Mouse (Mus musculus): ENCODE results near the gene Slc9b2. TPM values are rescaled to one million over a fixed set of nuclear protein-coding genes. Genes with fewer than 3 reads are reported as not detected.

Gene Slc9b2
- polyA plus RNA-seq, 1 experiment from 2014 or later, result 4.6 TPM

DNA sequence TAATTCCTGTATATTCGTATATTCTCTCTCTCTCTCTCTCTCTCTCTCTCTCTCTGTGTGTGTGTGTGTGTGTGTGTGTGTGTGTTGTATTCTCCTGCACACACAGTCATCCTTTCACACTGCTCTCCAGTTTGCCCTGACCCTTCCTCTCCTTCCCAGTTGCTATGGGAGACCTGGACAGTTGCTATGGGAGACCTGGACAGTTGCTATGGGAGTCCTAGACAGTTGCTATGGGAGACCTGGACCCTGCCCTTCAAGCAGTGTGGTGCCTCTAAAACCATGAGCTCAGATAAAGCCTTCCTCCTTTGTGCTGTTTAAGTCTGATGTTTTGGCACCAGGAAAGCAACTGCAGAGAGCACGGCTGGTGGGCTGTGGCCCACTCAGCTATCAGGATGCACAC lies 6.2 kb downstream of the Slc9b2 start:
- Histone ChIP-seq H3K9me3 (no peaks in the 10 kb centered on the region), H3K9ac (no peak overlapping the region), H3K4me2 (no peak overlapping the region), H3K4me3 (no peak overlapping the region), H3K27me3 (peaks cover 6% of the 10 kb centered on the region; the same call in 1 of the 2 replicates), H3K36me3 (no peaks in the 10 kb centered on the region), H3K4me1 (peaks cover 12% of the 10 kb centered on the region), H3K27ac (no peak overlapping the region)
- ATAC-seq (ENCODE audit: insufficient number of reproducible peaks, insufficient read depth, low FRiP score, low TSS enrichment, low read depth), result no peak
- WGBS, result 85% methylated on average over 2 of the region's 2 CpGs

DNA sequence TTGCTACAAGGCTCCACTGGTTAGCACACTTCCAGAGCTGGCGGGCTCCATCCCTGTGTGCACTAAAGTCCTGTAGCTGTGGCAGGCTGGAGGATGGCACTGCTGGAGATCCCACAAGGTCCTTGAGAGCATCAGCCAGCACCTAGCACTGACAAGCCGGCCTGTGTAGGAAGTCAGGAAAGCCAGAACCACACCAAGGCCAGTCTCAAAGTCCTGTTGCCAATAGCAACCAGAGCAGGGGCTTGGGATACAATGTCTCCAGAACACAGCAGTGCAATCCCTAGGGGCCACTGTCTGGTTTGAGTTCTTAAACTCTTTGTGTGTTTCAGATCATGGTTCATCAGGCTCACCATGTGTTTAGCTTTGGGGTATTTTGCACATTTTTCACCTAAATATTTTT lies 7.3 kb downstream of the Slc9b2 start:
- H3K27me3 ChIP-seq, result peaks cover 6% of the 10 kb centered on the region; the same call in 1 of the 2 replicates
- H3K4me1 ChIP-seq, result peaks cover 12% of the 10 kb centered on the region
- H3K36me3 ChIP-seq, result no peaks in the 10 kb centered on the region
- no peak overlapping the region for H3K4me2 ChIP-seq
- no peak overlapping the region for H3K27ac ChIP-seq
- WGBS, result 39% methylated on average over 2 of the region's 2 CpGs
- ATAC-seq (ENCODE audit: insufficient number of reproducible peaks, insufficient read depth, low FRiP score, low TSS enrichment, low read depth), result no peak
- H3K9me3 ChIP-seq, result no peaks in the 10 kb centered on the region
- H3K9ac ChIP-seq, result no peak overlapping the region
- H3K4me3 ChIP-seq, result no peak overlapping the region

DNA sequence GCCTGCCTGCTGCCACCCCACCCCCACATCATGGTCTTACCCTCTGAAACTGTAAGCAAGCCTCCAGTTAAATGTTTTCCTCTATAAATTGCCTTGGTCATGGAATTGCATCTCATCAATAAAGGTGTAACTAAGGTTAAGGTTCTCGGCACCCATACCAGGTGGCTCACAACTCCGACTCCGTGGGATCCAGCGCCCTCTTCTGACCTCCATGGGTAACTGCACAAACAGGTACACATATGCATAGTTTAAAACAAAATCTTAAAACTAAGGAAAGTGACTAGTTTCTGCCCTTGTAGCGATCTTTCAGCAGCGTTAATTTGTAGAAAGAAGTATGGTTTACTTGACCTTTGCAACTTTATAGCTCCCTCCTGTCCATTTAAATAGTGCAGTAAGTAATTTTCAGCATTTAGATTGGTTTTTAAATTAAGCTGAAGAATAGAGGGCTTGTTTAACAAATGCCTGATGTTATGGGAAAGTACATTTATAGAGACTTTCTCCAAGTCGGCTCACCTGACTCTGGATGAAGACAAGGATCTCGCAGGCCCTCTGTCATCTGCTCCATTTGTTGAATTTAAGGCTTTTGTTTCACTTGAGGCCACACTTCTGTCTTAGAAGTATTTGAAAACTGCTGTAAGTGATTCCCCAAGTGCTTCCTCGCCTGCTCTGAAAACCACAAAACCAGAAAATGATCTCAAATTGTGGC lies 8.4 kb downstream of the Slc9b2 start:
- H3K9ac ChIP-seq, result no peak overlapping the region
- H3K36me3 ChIP-seq, result no peaks in the 10 kb centered on the region
- H3K9me3 ChIP-seq, result no peaks in the 10 kb centered on the region
- H3K4me2 ChIP-seq, result no peak overlapping the region
- H3K27ac ChIP-seq, result no peak overlapping the region
- ATAC-seq (ENCODE audit: insufficient number of reproducible peaks, insufficient read depth, low FRiP score, low TSS enrichment, low read depth), result no peak
- peaks cover 10% of the 10 kb centered on the region; the same call in 1 of the 2 replicates for H3K27me3 ChIP-seq
- 73% methylated on average over 9 of the region's 9 CpGs for WGBS
- H3K4me1 ChIP-seq, result peaks cover 12% of the 10 kb centered on the region
- H3K4me3 ChIP-seq, result no peak overlapping the region

DNA sequence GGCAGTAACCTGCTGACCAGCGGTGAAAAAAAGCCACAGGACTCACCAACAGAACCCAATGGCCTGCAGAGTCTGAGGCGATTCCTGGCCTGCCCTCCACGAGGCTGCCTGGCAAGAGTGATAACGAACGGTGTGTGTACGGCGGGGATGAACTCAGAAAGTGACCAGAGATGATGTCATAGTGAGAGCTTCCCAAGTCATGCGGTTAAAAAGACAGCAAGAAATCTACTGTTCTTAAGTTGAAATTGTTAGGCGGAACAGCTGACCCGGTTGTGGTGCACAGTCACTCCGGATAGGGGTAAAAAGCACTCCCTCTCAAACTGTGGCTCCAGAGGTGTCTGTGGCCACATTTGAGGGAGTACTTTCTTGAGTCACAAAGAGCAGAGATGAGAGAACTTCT lies 10.8 kb downstream of the Slc9b2 start:
- Histone ChIP-seq H3K4me3 (no peak overlapping the region), H3K9ac (no peak overlapping the region), H3K27me3 (peaks cover 10% of the 10 kb centered on the region; the same call in 1 of the 2 replicates), H3K27ac (no peak overlapping the region), H3K36me3 (no peaks in the 10 kb centered on the region), H3K4me1 (peaks cover 12% of the 10 kb centered on the region), H3K9me3 (no peaks in the 10 kb centered on the region), H3K4me2 (no peak overlapping the region)
- no peak for ATAC-seq (ENCODE audit: insufficient number of reproducible peaks, insufficient read depth, low FRiP score, low TSS enrichment, low read depth)
- WGBS, result 89% methylated on average over 11 of the region's 11 CpGs

DNA sequence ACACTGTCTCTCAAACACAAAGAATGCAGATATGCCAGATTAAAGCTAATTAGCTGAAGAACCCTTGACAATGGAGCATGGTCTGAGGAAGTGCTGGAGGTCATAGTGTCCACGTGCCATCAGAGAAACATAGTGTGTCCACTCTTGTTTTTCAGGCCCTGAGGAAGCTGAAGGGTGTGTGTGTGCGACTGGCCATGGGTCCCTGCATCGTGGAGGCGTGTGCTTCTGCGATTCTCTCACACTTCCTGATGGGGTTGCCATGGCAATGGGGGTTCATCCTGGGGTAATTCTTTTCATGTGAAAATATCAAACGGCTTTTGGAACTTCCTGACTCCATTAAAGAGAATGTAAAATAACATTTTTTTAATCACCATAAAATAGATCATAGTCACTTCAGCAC lies 16.9 kb downstream of the Slc9b2 start:
- 60% methylated on average over 6 of the region's 6 CpGs for WGBS
- ATAC-seq (ENCODE audit: insufficient number of reproducible peaks, insufficient read depth, low FRiP score, low TSS enrichment, low read depth), result no peak
- Histone ChIP-seq H3K4me3 (no peak overlapping the region), H3K9ac (no peak overlapping the region), H3K36me3 (no peaks in the 10 kb centered on the region), H3K4me2 (no peak overlapping the region), H3K9me3 (no peaks in the 10 kb centered on the region), H3K27me3 (peaks cover 9% of the 10 kb centered on the region; the same call in 1 of the 2 replicates), H3K4me1 (peaks cover 6% of the 10 kb centered on the region; the same call in 1 of the 2 replicates), H3K27ac (no peak overlapping the region)

DNA sequence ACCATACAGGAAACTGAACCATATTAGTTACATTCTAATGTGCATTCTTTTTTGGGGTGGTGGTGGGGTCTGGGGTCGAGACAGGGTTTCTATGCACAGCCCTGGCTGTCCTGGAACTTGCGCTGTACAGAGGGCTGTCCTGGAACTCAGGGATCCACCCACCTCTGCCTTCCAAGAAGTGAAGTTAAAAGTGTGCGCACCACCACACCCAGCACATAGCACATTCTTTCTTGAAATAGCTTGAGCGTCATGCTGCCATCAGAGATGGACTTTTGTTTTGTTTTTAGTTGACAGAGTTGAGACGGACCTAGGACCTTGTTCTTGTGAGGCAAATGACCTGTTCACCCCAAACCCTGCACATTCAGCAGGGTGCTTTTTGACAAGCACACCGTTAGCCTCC lies 19.7 kb downstream of the Slc9b2 start:
- Histone ChIP-seq H3K9me3 (no peaks in the 10 kb centered on the region), H3K27ac (no peak overlapping the region), H3K4me1 (peaks cover 6% of the 10 kb centered on the region; the same call in 1 of the 2 replicates), H3K9ac (no peak overlapping the region), H3K4me3 (no peak overlapping the region), H3K4me2 (no peak overlapping the region), H3K27me3 (peaks cover 5% of the 10 kb centered on the region; the same call in 1 of the 2 replicates), H3K36me3 (no peaks in the 10 kb centered on the region)
- no peak for ATAC-seq (ENCODE audit: insufficient number of reproducible peaks, insufficient read depth, low FRiP score, low TSS enrichment, low read depth)
- 60% methylated on average over 6 of the region's 6 CpGs for WGBS

DNA sequence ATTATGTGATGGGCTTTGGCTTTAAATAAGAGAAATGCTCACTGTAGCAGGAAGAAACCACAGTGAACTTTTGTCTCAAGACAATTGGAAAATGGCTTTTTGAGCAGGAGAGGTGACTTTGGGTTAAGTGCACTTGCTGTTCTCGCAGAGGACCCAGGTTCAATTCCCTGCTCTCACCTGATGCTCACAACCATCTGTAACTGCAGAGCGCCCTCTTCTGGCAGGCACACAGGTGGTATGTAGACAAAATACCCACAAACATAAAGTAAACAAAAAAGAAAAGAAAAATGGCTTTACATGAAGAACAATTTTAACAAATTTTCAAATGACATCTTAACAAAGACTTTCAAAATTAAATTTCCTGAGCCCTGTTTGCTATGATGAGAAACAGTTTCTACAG lies 20.1 kb downstream of the Slc9b2 start:
- Histone ChIP-seq H3K4me1 (peaks cover 6% of the 10 kb centered on the region; the same call in 1 of the 2 replicates), H3K4me3 (no peak overlapping the region), H3K4me2 (no peak overlapping the region), H3K27ac (no peak overlapping the region), H3K9me3 (no peaks in the 10 kb centered on the region), H3K9ac (no peak overlapping the region), H3K27me3 (peaks cover 5% of the 10 kb centered on the region; the same call in 1 of the 2 replicates), H3K36me3 (no peaks in the 10 kb centered on the region)
- WGBS, result 51% methylated on average over 2 of the region's 2 CpGs
- no peak for ATAC-seq (ENCODE audit: insufficient number of reproducible peaks, insufficient read depth, low FRiP score, low TSS enrichment, low read depth)

DNA sequence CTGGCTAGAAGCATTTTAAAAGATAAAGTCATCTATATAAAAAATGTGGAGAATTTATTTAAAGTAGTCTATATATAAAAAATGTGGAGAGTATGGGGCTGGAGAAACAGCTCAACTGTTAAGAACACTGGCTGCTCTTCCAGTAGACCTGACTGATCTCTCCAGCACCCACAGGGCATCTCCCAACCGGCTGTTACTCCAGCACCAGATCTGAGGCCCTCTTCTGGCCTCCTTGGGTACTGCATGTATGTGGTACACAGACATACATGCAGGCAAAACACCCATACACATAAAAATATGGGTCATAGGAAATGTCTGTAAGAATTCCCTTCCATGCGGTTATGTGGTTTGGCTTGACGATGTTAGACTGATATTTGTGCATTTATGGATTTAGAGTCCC lies 21.1 kb downstream of the Slc9b2 start:
- 45% methylated on average over 3 of the region's 3 CpGs for WGBS
- no peak overlapping the region for H3K4me2 ChIP-seq
- no peak for ATAC-seq (ENCODE audit: insufficient number of reproducible peaks, insufficient read depth, low FRiP score, low TSS enrichment, low read depth)
- H3K9me3 ChIP-seq, result no peaks in the 10 kb centered on the region
- peaks cover 5% of the 10 kb centered on the region; the same call in 1 of the 2 replicates for H3K27me3 ChIP-seq
- peaks cover 6% of the 10 kb centered on the region; the same call in 1 of the 2 replicates for H3K4me1 ChIP-seq
- no peak overlapping the region for H3K9ac ChIP-seq
- H3K4me3 ChIP-seq, result no peak overlapping the region
- no peak overlapping the region for H3K27ac ChIP-seq
- no peaks in the 10 kb centered on the region for H3K36me3 ChIP-seq

DNA sequence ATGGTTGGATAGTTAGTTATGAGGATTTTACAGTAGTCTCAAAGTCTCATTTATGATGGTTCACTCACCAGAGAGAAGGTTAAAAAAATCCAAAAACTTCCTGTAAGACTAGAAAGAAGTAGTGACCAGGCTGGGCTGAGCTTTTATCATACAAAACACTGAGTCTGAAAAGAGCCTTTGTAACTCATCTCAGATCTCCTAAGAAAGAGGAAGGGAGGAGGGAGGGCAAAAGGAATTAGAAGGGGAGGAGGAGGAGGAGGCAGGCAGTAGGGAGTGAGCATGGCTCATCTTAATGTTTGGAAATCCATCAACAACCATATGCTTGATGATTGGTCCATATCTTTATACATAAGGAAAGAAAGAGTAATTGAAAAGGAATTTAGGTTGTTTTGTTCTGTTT lies 25.2 kb downstream of the Slc9b2 start:
- no peak overlapping the region for H3K9ac ChIP-seq
- no peak for ATAC-seq (ENCODE audit: insufficient number of reproducible peaks, insufficient read depth, low FRiP score, low TSS enrichment, low read depth)
- H3K27ac ChIP-seq, result no peak overlapping the region
- H3K9me3 ChIP-seq, result no peaks in the 10 kb centered on the region
- H3K4me2 ChIP-seq, result no peak overlapping the region
- no peaks in the 10 kb centered on the region for H3K36me3 ChIP-seq
- H3K4me3 ChIP-seq, result no peak overlapping the region
- H3K27me3 ChIP-seq, result no peaks in the 10 kb centered on the region
- no peaks in the 10 kb centered on the region for H3K4me1 ChIP-seq

DNA sequence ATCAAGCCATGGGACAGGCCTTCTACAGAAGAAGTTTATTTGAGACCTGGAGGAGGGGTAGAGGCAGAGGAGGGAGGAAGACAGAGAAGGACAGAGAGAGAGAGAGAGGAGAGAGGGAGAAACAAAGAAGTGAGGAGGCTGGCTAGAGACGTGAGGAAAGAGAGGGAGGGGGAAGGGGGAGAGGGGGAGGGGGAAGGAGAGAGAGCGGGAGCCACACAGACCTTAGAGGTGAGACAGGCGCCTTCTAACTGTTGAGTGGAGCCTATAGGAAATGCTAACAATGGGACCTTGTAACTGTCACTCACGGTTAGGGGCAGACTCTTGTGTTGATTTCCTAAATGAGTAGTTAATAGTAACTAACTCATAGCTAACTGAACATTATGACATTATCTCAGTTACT lies 26.3 kb downstream of the Slc9b2 start:
- Histone ChIP-seq H3K9me3 (no peaks in the 10 kb centered on the region), H3K36me3 (no peaks in the 10 kb centered on the region), H3K9ac (no peak overlapping the region), H3K4me1 (no peaks in the 10 kb centered on the region), H3K27ac (no peak overlapping the region), H3K4me3 (no peak overlapping the region), H3K27me3 (no peaks in the 10 kb centered on the region), H3K4me2 (no peak overlapping the region)
- WGBS, result 45% methylated on average over 4 of the region's 4 CpGs
- ATAC-seq (ENCODE audit: insufficient number of reproducible peaks, insufficient read depth, low FRiP score, low TSS enrichment, low read depth), result no peak

DNA sequence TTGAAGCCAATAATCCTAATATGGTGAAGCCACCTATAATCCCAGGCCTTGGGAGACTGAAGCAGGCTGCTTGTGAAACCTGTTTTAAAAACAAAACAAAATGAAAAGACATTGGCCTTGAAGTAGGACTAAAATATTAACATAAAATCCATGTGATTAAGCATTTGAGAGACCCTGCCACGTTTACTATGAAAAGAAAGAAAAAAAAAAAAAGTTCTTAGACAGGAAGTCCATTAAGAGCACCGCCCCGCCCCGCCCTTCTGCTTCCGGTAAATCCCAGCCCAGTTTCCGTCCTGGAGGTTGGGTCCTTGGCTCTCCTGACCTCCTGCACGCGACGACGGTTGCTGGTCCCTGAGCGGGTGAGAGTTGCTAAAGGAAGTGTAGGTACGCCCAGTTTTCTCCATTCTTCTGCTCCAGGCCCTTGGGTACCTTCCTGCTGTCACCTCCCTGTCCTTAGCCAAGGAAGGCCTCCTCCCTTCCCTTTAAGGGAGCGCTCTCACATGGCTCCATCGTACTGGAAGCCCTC lies 40.3 kb downstream of the Slc9b2 start, which contains the start of gene Slc9b1:
Slc9b1 (plus strand) TSS at position 291 of the 526 bp plus-strand sequence.
- WGBS, result 81% methylated on average over 14 of the region's 14 CpGs
- Histone ChIP-seq H3K4me2 (no peak within 1 kb of the TSS), H3K27me3 (no peaks in the 10 kb centered on the region), H3K27ac (no peak within 1 kb of the TSS), H3K36me3 (no peaks in the 10 kb centered on the region), H3K9me3 (no peaks in the 10 kb centered on the region), H3K9ac (no peak within 1 kb of the TSS), H3K4me3 (no peak within 1 kb of the TSS), H3K4me1 (no peaks in the 10 kb centered on the region)
- ATAC-seq (ENCODE audit: insufficient number of reproducible peaks, insufficient read depth, low FRiP score, low TSS enrichment, low read depth), result no peak

DNA sequence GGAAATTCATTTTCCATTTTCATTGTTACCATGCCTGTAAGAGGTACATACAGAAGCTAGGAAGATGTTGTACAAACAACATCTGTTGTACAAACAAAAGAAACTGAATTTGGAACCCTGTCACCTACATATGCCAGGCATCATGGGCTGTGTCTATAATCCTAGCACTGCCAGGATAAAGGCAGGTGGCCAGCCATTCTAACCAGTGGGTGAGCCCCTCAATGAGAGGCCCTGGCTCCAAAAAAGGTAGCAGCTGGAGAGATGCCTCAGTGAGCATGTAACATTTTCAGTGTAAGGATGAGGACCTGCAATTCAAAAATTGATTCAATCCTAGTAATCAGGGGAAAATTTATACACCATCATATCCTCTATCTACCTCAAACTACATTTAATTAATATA lies 41.5 kb downstream of the Slc9b2 start:
- H3K4me2 ChIP-seq, result no peak overlapping the region
- no peak overlapping the region for H3K4me3 ChIP-seq
- ATAC-seq (ENCODE audit: insufficient number of reproducible peaks, insufficient read depth, low FRiP score, low TSS enrichment, low read depth), result no peak
- no peaks in the 10 kb centered on the region for H3K36me3 ChIP-seq
- H3K27ac ChIP-seq, result no peak overlapping the region
- no peaks in the 10 kb centered on the region for H3K9me3 ChIP-seq
- no peaks in the 10 kb centered on the region for H3K4me1 ChIP-seq
- no peak overlapping the region for H3K9ac ChIP-seq
- H3K27me3 ChIP-seq, result no peaks in the 10 kb centered on the region

Measured in embryonic facial prominence, embryonic 13.5 days (tissue).